ENCODE assay signal across 9 mouse cellular contexts in the genomic region with DNA sequence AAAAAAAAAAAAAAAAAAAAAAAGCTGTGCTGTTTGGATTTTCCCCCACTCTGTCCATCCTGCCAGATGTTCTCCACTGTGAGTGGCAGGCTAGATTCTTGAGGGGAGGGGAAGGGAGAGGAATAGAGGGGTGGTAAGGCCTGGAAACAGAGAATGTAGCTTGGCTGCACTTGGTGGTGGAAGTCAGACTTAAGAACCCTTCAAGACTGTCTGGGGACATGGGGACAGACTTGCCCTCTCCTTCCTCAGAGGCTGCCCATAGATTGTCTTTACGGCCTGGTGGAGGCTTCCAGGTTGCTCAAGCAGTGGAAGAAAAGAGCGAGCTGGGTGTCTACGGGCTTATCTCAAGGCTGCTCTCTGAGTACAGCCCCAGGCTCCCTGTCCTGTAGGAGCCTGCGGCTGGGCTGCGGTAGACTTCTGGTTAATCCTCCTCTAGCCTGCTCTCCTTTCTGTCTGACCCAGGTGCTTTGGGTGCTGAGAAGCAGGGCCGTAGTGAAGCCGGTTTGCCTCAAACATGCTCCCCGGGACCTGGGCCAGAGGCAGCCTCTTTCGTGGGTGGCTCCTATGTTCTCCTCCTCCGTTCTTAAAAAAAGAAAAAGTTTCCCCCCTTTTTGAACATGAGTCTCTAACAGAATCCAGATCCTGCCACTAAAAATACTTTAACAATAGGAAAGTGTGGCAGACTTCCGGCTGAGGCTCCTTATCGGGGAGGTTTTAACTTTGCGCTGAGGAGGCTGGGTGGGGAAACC. TPM values are rescaled to one million over a fixed set of nuclear protein-coding genes. Genes with fewer than 3 reads are reported as not detected.
DNase-seq lines count a peak whose midpoint lies in the region; ATAC-seq and TF ChIP-seq lines count a peak whose summit lies in the region.
"Had no signal": no experiment of that assay in that cellular context is flagged by ENCODE, and none has a peak within 500 bp of the region (broad histone marks: within the 10 kb centered on the region; RNA-seq: fewer than 3 reads in every experiment).

No protein-coding gene starts in this region.

- peaks cover 10% of the 10 kb centered on the region for H3K4me1 ChIP-seq in limb, embryonic 11.5 days (ENCODE audit: control insufficient read depth, insufficient read depth, low read length)

- no peak for ATAC-seq in limb, embryonic 11.5 days (ENCODE audit: insufficient number of reproducible peaks, low FRiP score, low TSS enrichment, low read depth)

- H3K4me2 ChIP-seq in limb, embryonic 11.5 days (ENCODE audit: low read depth, severe bottlenecking), result no peak overlapping the region

- peak overlapping the region; percentile 86 for H3K4me3 ChIP-seq in gastrocnemius, adult 2 months
- no peak overlapping the region for H3K4me3 ChIP-seq in limb, embryonic 11.5 days (ENCODE audit: low read depth, low read length)

- H3K27me3 ChIP-seq in limb, embryonic 11.5 days (ENCODE audit: control insufficient read depth, insufficient read depth, low read length), result no peaks in the 10 kb centered on the region

- 65% methylated on average over 13 of the region's 13 CpGs for WGBS in limb, embryonic 11.5 days

- no peaks in the 10 kb centered on the region for H3K9me3 ChIP-seq in limb, embryonic 11.5 days (ENCODE audit: control insufficient read depth, low read length)

- no peak overlapping the region for H3K9ac ChIP-seq in limb, embryonic 11.5 days (ENCODE audit: low read length)

- intact Hi-C loops in gastrocnemius, adult 2 months (cut with DNase I), result loop anchor here (2.0 kb wide), 1 partner anchor 18 kb away; no protein-coding TSS in a partner anchor
- intact Hi-C loops in gastrocnemius, postnatal 14 days (cut with DNase I; ENCODE audit: low total_unique reads), result no loop called here
- intact Hi-C loops in left cerebral cortex, postnatal 10 days (cut with DNase I), result no loop called here

- DNase-seq in gastrocnemius, adult 2 months, result peak; percentile 68
- no peak for DNase-seq in gastrocnemius, postnatal 14 days
- DNase-seq in thymus, postnatal 14 days, result peak; percentile 35
- no peak for DNase-seq in thymus, postnatal 10 days (ENCODE audit: low spot score in 2 of 2)
- no peak for DNase-seq in limb, embryonic 11.5 days (ENCODE audit: low spot score)
- DNase-seq in thymus, postnatal 4 days, result peak; percentile 47
- DNase-seq in left cerebral cortex, postnatal 10 days (ENCODE audit: extremely low spot score in 1 of 2, low spot score in 2 of 2), result no peak
- no peak for DNase-seq in left cerebral cortex, adult 9 months (ENCODE audit: low spot score in 2 of 2)
- DNase-seq: cerebellum, adult 9-10 months had no signal

- H3K36me3 ChIP-seq in limb, embryonic 11.5 days (ENCODE audit: control insufficient read depth, insufficient read depth, low read length), result no peaks in the 10 kb centered on the region; the same call in 1 of the 2 replicates

- H3K27ac ChIP-seq in gastrocnemius, adult 2 months, result peak overlapping the region; percentile 95
- 0 out of 2 replicates have a peak overlapping the region, but pooled peaks have one; percentile 53 for H3K27ac ChIP-seq in limb, embryonic 11.5 days (replicated peaks; ENCODE audit: low read depth, low read length)

- TF ChIP-seq CTCF in gastrocnemius, adult 2 months (IDR thresholded peaks at IDR 0.05), result no peak

RNA-seq across cellular contexts. Expression of a gene that starts 7.0 kb away (rescaled TPM):
- total RNA-seq in gastrocnemius, adult 2 months (2021), result 100 to 1,000 TPM; 143 to 146 TPM
- total RNA-seq in gastrocnemius, postnatal 14 days (2021), result 10 to 100 TPM; 30.5 to 49.0 TPM
- polyA plus RNA-seq in limb, embryonic 11.5 days (2014; fragmentation: Nextera tagmentation; extraction: Ambion mirVana), result 3.5 and 4.0 TPM in 2 replicates
- total RNA-seq in left cerebral cortex, postnatal 10 days (2021), result 10 to 100 TPM; 36.8 to 40.3 TPM

RNA-seq across cellular contexts. Expression of a gene that starts 23.0 kb away (rescaled TPM):
- total RNA-seq in gastrocnemius, adult 2 months (2021), result 10 to 100 TPM; 23.7 to 32.4 TPM
- 10 to 100 TPM; 27.7 to 35.0 TPM for total RNA-seq in gastrocnemius, postnatal 14 days (2021)
- 68.2 and 73.1 TPM in 2 replicates for polyA plus RNA-seq in limb, embryonic 11.5 days (2014; fragmentation: Nextera tagmentation; extraction: Ambion mirVana)
- total RNA-seq in left cerebral cortex, postnatal 10 days (2021), result 10 to 100 TPM; 38.8 to 41.9 TPM

RNA-seq across cellular contexts. Expression of a gene that starts 32.0 kb away (rescaled TPM):
- under 1 TPM; 0.20 to 0.36 TPM for total RNA-seq in gastrocnemius, adult 2 months (2021)
- under 1 TPM; 0.22 to 0.29 TPM for total RNA-seq in gastrocnemius, postnatal 14 days (2021)
- 4.2 and 5.6 TPM in 2 replicates for polyA plus RNA-seq in limb, embryonic 11.5 days (2014; fragmentation: Nextera tagmentation; extraction: Ambion mirVana)
- total RNA-seq in left cerebral cortex, postnatal 10 days (2021), result under 1 TPM in 1 of 2 experiments, not detected in 1; 0.30 TPM

RNA-seq across cellular contexts. Expression of a gene that starts 37.1 kb away (rescaled TPM):
- 1 to 10 TPM; 5.8 to 5.9 TPM for total RNA-seq in gastrocnemius, adult 2 months (2021)
- total RNA-seq in gastrocnemius, postnatal 14 days (2021), result 1 to 10 TPM; 8.3 to 9.4 TPM
- polyA plus RNA-seq in limb, embryonic 11.5 days (2014; fragmentation: Nextera tagmentation; extraction: Ambion mirVana), result 6.7 and 7.7 TPM in 2 replicates
- 10 to 100 TPM; 30.9 to 34.2 TPM for total RNA-seq in left cerebral cortex, postnatal 10 days (2021)

Comparison
In these comparisons a context has a peak if more than half of its experiments do, and no peak if none do; other contexts are left out.
1. DNase-seq: peak in gastrocnemius, adult 2 months (single experiment), thymus, postnatal 14 days (single experiment) and thymus, postnatal 4 days (single experiment); none in gastrocnemius, postnatal 14 days (single experiment), thymus, postnatal 10 days (0 of 2), limb, embryonic 11.5 days (single experiment), left cerebral cortex, postnatal 10 days (0 of 2) and left cerebral cortex, adult 9 months (0 of 2).